Mouse (Mus musculus) MEL (cell line): ENCODE measurements around the gene Dennd1a. TPM values are rescaled to one million over a fixed set of nuclear protein-coding genes. Genes with fewer than 3 reads are reported as not detected.

ENCODE experiments used
- polyA plus RNA-seq, 2 experiments: library from polyadenylated mRNA; stranded (reverse) in 1 of 2; unstranded in 1 of 2; fragments of >175 nt in 1 of 2; fragments of >200 nt in 1 of 2; gene quantifications; 2 replicates each; pipeline versions ENCODE4 v1.2.1 to v1.2.4; 2012; ENCODE audit warnings: low replicate concordance in 2 of 2, low read depth in 1 of 2; ENCODE audit not compliant: insufficient read length in 2 of 2, insufficient read depth in 1 of 2, missing spikeins in 1 of 2
- total RNA-seq: library from RNA; depleted of rRNA; stranded (reverse); fragments of 300-350 nt; gene quantifications from 2 replicates; pipeline ENCODE4 v1.2.3, GENCODE M21; 2012; rRNA removed

Dennd1a gene
- total and polyA plus RNA-seq, 3 experiments, result 5.0 to 21.8 TPM; not detected in 1

Other genes starting within 250 kb of the Dennd1a start
- gene Lhx2, start 51.9 kb upstream of the Dennd1a start, total RNA-seq, result 0.12 TPM in 1 of 2 replicates, not detected in the other
- gene Lhx2, start 51.9 kb upstream of the Dennd1a start, polyA plus RNA-seq, result not detected
- 3.5 and 3.7 TPM in 2 replicates for gene Nek6, start 224.3 kb upstream of the Dennd1a start, total RNA-seq
- gene Nek6, start 224.3 kb upstream of the Dennd1a start, polyA plus RNA-seq, result 1 to 10 TPM in 1 of 2 experiments, not detected in 1; 5.4 TPM